Mouse (Mus musculus) adrenal gland, adult (tissue): ENCODE data around the gene Galnt14.

Source experiments
- DNase-seq, 2 experiments: peaks; one replicate each; pipeline ENCODE4 v3.0.0; 2022 to 2023; ENCODE audit warnings: low spot score in 1 of 2; ENCODE audit not compliant: inconsistent age in 2 of 2

The Galnt14 gene

DNA sequence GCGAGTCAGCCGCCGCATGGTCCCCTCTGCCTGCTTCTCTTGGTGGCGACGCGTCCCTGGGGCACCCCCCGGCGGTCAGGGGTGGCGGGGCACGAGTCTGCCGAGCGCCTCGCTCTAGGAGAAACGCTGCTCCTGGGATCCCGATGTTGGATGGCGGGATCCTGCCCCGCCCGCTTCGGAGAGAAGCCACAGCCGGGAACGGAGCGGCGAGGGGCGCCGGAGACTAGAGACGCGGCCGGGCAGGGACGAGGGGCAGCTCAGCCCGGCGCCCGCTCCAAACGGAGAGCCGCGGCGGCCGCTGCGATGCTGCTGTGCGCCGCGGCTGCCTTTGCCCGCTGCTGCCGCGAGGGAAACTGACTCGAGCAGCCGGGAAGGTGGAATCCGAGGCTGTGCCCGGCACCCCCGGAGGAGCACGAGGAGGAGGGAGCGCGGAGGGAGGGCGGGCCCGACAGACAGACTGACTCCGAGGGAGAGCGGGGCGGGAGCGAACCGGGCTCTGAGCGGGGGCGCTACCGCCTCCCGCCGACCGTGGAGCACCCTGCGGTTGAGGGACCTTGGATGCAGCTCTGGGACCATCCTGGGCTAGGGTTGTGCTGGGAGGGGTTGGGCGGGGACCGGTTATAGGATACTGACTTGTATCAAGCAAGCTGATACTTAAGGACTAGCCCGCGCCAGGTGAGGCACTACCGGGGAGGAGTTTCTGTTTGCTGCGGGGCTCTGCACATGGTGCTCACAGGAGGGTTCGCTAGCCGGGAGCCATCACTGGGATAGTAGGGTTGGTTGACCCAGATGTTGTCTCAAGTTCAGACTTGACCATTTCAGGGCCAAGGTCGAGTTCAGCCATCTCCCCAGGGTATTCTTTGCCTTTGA is at the start of gene Galnt14:
TSS of gene Galnt14 (minus strand) at position 412 of the 870 bp plus-strand sequence.
- peak; percentile 64 to 80 for DNase-seq

DNA sequence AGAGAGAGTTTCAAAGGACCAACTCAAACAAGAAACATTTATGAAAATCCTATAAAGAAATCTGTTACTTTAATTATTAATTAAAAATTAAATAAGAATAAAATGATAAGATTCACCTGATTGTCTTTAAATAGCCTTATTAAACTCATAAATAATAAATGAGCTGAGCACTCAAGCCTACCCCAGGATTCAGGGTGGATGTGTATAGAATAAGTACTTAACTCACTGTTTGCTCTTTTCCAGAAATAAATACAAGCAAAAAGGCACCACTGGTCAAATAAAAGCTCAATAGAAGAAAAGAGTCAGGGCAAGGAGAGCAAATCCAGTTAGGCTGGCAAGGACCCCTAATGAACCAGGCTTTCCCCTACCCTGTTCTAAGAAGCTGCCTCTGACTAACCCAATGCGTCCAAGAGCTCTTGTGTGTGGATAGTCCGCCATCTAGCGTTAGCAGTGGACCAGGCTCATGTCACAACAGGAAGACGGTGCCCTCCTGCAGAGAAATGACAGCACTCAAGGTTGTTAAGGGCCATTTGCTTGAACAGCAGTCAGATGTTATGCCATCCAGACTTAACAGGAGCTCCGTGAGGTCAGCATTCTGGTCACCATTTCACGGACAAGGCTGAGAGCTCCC is 33.5 kb upstream of the Galnt14 start:
- peak; percentile 80 to 93 for DNase-seq

DNA sequence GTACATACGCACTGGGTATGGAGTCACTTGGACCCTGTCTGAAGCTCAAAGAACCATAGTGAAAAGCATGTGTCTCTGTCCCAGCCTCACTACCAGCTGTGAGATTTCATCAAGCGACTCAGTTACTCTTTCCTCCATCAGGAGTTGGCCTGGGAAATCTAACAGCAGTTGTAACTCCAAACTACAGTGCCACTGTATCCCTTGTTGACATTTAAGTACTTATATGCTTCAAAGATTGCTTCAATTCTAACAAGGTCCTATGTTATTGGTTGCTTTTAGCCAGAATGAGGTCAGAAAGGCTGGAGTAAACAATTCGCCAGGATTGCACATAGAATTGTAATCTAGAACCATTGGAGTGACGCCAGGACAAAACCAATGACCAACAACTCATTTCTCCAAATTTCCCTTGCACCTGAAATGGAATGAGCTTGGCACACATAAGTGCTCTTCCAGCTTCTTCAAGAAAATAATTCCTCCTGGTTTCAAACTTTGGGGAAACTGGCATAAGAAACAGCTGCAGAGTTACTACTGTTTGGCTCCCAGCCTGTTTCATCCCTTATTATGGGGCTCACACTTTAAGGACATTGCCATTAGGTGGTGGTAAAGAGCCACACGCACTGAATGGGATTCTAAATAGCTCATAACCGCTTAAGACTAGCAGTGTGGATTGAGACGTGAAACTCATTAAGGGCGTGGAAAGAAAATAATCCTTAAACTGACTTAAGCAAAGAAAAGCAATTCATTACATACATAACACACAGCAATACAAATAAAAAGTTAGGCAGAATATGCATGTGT is 13.8 kb upstream of the Galnt14 start:
- peak in 1 of 2 experiments; percentile 54 for DNase-seq

- no peak for DNase-seq
These were observed 8.9 kb upstream of the Galnt14 start for GRCm38 (mm10) chr17:73719021-73719748.

GRCm38 (mm10) chr17:73716684-73717083 is 6.4 kb upstream of the Galnt14 start:
- DNase-seq = no peak

DNA sequence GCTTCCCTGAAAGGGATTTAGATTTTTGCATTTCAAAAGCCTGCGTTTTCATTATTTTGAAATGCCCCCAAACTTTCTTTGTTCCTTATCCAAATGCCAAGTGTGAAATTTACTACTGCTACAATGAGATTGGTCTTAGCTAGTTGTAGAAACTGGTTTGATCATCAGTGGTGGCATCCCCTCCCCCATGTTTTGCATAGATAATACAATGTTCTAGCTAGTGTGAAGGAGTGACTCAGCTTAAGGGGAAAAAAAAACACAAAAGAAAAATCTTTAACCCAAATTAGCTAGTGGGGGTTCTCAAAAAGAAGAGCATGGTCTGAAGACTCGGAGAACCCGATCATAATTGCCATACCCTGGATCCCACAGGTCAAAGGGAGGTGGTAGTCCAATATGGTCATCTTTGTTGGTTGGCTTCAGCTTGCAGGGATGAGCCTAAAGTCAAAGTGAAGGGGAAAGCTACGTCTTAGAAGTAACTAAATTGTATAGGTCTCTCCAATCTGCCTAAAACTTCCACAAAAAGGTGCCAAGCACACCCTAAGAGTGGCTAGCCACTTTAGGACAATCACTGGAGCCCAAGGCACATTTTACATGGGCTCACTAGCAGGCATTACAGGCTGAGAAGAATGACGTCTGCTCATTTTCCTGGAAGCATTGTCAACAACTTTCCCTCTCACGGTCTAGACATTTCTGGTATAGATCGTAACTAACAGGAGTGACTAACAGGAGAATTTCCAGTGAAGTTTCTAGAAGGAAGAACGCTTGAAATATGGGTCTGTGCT is 4.4 kb upstream of the Galnt14 start:
- DNase-seq = no peak

DNA sequence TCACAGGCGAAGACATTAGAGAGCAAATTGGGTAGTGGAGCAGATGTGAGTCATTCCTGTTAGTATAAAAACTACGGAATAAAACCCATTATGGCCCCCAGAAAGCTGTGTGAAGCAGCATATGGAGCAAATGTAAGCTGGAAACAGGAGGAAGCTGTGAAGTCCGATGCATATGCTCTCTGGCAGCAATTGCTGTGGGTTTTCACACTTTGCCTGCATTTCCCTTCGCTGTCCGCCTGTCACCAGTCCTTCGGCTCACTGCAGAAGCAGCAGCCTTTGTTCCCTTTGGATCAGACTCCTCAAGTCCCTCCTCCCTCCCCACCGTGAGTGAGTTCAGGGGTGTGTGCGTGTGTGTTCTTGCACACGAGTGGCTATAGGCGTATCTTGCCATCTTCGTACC is 3.1 kb upstream of the Galnt14 start:
- no peak for DNase-seq

DNA sequence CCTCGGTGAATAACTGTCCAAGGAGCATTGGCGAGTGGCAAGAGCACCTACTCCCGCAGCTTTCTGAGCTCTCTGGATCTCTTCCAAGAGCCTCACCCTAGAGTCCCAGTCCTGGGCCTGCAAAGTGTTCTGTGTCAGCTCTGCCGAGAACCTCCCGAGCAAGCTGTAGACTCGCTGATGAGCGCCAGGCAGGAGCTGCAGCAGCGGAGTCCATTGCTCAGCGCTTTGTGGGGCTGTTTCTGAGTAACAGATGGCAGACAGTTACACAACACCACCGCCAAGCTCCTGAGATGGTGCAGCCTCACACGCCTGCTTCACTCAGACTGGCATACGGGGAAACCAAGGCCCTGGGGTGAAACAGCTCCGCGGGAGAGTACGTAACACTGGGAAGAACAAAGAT is 1.7 kb upstream of the Galnt14 start:
- no peak for DNase-seq

DNA sequence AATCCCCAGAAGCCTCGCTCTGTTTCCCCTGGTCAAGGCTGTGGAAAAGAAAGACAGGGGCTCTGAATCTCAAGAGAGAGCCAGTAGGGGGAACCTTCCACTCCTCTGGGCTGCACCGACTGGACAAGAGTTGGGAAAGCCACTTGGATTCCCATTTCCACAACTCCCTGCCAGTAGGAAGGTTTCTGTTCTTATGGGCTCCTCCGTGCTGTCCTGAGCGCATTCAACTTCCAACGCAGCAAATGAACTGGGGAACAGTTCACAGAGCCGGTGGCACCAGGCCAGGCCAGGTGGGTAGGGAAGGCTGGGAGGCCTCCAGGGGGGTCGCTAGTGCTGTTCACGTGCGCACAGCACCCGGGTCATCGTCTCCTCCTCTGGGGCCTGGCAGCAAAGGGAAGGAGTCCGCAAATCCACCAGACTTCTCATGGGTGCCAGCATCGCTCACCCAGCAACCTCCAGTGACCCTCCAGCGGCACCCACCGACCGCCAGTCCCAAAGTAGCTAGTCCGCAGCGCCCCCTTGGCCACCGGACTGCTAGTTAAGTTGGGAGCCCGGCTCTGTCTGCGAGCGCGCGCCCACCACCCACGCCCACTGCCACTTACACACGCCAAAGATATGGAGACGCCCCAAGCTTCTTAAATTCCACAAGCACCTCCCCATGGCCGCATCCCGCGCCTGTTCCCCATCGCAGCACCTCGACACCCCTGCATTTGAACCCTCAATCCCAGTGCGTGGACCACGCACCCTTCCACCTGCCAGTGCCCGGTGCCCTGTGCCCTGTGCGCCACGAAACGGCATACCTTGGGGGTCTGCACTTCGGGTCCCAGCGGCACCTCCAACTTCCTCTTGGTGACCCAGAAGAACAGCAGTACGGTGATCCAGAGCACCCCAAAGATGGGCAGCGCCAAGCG is 867 bp downstream of the Galnt14 start:
- DNase-seq = peak; percentile 11 to 47

- DNase-seq = no peak
These were observed 1.8 kb downstream of the Galnt14 start for GRCm38 (mm10) chr17:73708451-73708850.

DNA sequence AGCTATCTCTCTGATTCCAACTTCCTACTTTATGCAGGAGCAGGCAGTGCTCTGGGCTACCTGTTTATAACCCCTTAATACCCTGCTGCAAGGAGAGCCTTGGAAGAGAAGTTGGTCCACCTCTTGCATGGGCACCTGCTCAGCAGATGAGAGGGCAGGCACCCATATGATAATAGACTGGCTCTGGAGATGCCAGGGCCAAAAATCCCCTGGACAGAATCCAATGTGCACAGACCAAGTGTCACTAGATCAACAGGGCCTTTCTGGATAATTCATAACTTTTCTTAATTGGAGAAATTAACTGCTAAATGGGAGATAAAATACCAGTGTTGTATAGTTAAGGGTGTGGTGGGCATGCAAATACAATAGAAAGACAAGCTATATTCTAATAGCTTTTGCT is 6.7 kb downstream of the Galnt14 start:
- no peak for DNase-seq

- DNase-seq = peak in 1 of 2 experiments; percentile 34
These were observed 9.2 kb downstream of the Galnt14 start for GRCm38 (mm10) chr17:73701016-73701415.

DNA sequence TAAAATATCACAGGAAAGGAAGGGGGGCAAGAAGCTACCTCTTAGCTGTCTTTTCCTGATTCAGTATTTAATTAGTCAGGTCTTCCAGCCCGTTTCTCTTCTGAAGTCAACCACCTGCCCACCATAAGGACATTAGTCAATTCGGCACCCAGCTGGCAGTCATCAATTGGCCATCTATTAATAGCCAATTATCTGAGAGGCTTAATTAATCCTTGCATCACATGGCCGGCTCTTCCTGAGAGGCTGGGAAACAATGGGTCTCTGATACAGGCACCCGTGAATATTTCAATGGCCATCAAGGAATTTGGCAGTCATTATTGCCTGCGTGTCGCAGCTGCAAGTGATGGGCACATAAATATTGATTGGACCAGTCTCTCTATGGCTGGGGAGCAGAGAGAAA is 10.4 kb downstream of the Galnt14 start:
- DNase-seq = no peak

DNA sequence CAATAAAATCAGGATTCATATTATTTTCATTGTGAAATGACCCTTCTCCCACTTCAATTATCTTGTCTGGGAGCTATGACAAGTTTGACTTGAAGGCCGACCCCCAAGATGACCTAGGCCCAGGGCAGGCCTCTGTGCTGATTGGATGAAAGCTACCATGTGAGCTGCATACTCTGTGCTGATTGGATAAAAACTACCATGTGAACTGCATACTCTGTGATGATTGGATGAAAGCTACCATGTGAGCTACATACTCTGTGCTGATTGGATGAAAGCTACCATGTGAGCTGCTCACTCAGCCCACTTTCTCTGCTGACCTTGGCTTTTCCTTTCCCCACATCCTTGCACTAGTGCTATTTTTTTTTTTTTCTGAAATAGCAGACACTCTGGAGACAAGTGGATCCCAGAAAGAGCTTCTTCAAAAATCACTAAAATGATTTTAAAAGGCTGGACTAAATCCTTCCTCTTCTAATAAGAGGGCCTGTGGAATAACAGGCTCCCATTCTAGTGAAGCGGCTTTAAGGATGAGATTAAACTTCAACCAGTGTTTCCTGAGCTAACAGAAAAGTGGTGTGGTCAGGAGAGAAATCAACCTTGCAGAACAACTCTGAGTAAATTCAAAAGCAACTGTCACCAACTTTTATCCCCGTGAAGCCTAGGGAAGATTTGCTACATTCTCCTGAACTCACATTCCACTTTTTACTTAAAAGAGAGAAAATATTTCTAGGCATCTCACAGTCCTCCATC is 15.9 kb downstream of the Galnt14 start:
- no peak for DNase-seq

- DNase-seq = no peak
These were observed 22.0 kb downstream of the Galnt14 start for GRCm38 (mm10) chr17:73688261-73688660.

DNA sequence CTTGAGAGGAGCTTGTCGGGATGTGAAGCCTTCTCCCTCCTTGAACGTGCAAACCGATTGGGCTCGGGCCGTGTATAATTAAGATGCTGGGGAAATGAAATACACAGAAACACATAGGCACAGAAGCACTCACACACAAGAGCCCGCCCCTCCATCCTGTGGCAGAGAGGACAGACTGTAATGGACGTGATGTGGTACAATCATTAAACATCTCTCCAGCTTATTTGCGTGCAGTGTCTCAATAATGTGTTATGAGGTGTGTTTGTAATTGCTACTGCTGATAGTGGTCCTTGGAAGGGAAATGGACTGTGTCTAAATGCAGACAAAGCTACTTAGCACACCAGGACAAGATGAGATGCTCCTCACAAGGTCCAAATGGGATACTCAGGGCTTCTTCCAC is 24.0 kb downstream of the Galnt14 start:
- no peak for DNase-seq

DNA sequence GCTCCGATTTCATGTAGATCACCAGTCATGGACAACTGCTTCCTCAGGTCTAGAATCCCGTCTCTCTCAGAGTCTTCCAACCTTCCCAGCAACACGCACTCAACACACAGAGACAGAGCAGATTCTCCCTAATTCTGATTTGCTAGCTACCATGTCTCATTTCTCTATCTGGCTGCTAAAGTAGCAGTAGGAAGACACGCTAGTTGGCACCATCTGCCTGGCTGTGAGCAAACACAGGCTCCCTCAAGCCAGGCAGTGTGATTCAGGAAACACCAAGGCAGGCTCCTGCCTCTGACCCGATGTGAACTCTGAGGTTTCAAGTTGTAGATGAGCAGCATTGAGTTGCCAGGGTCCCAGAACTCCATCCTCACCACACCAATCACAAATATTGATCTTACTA is 25.5 kb downstream of the Galnt14 start:
- no peak for DNase-seq

- no peak for DNase-seq
These were observed 38.3 kb downstream of the Galnt14 start for GRCm38 (mm10) chr17:73671921-73672320.
